Mouse (Mus musculus) stomach, postnatal 0 days (tissue): ENCODE data around the gene Myo10. TPM values are rescaled to one million over a fixed set of nuclear protein-coding genes. Genes with fewer than 3 reads are reported as not detected.

Source experiments
- ATAC-seq: fragments of 200-750 bp; cut with Nextera tagmentation; 2 replicates; pipeline ENCODE4 v1.8.0; 2017; ENCODE audit not compliant: low FRiP score, low TSS enrichment
- DNase-seq: peaks from one replicate; pipeline ENCODE4 v3.0.0-alpha.2; 2016; ENCODE audit warnings: low spot score
- H3K27ac ChIP-seq: fragments of 300-500 bp; sonication (generic); replicated peaks from 2 replicates; pipeline ENCODE4 v1.5.1; 2014; ENCODE audit warnings: mild to moderate bottlenecking, control low read depth
- H3K27me3 ChIP-seq: fragments of 300-500 bp; sonication (generic); 2 replicates; pipeline ENCODE4 v1.6.1; 2014; ENCODE audit warnings: low read length; ENCODE audit not compliant: control insufficient read depth, insufficient read depth
- H3K36me3 ChIP-seq: fragments of 300-500 bp; sonication (generic); 2 replicates; pipeline ENCODE4 v1.6.1; 2014; ENCODE audit warnings: low read length, mixed read lengths; ENCODE audit not compliant: control insufficient read depth, insufficient read depth
- H3K4me1 ChIP-seq: fragments of 300-500 bp; sonication (generic); replicated peaks from 2 replicates; pipeline ENCODE4 v1.6.1; 2014; ENCODE audit warnings: antibody characterized with exemption; ENCODE audit not compliant: control insufficient read depth, insufficient read depth
- H3K4me2 ChIP-seq: fragments of 300-500 bp; sonication (generic); replicated peaks from 2 replicates; pipeline ENCODE4 v1.6.1; 2014; ENCODE audit warnings: low read depth, mild to moderate bottlenecking, control low read depth, moderate library complexity
- H3K4me3 ChIP-seq: fragments of 300-500 bp; sonication (generic); 2 replicates; pipeline ENCODE4 v1.5.1; 2014; ENCODE audit warnings: low read depth, low read length, control low read depth
- H3K9ac ChIP-seq: fragments of 300-500 bp; sonication (generic); 2 replicates; pipeline ENCODE4 v1.6.1; 2014; ENCODE audit warnings: mild to moderate bottlenecking, low read length, control low read depth, mixed read lengths
- H3K9me3 ChIP-seq: fragments of 300-500 bp; sonication (generic); 2 replicates; pipeline ENCODE4 v1.6.1; 2016; ENCODE audit warnings: low read length; ENCODE audit not compliant: control insufficient read depth
- CTCF ChIP-seq: IDR thresholded peaks from 2 replicates; pipeline ENCODE4 v1.5.1; 2016; ENCODE audit warnings: antibody characterized with exemption, low read depth, mild to moderate bottlenecking, moderate library complexity
- EP300 ChIP-seq: optimal IDR thresholded peaks from 2 replicates; pipeline ENCODE3; 2016; ENCODE audit warnings: antibody characterized with exemption
- WGBS: fragments of 180-500 bp; shearing (Covaris S2); extraction: QIAGEN DNeasy Blood & Tissue Kit; methylation state at CpG from one replicate; pipeline ENCODE4 v1.1.7; 2014; 5-methylcytosine and 5-hydroxymethylcytosine counted together
- polyA plus RNA-seq: library from polyadenylated mRNA; unstranded; fragments of >200 nt; fragmentation: Nextera tagmentation; extraction: Ambion mirVana; gene quantifications from 2 replicates; pipeline ENCODE4 v1.2.1, GENCODE M21; 2015

Myo10 gene
- polyA plus RNA-seq, 1 experiment from 2014 or later = 15.8 TPM

DNA sequence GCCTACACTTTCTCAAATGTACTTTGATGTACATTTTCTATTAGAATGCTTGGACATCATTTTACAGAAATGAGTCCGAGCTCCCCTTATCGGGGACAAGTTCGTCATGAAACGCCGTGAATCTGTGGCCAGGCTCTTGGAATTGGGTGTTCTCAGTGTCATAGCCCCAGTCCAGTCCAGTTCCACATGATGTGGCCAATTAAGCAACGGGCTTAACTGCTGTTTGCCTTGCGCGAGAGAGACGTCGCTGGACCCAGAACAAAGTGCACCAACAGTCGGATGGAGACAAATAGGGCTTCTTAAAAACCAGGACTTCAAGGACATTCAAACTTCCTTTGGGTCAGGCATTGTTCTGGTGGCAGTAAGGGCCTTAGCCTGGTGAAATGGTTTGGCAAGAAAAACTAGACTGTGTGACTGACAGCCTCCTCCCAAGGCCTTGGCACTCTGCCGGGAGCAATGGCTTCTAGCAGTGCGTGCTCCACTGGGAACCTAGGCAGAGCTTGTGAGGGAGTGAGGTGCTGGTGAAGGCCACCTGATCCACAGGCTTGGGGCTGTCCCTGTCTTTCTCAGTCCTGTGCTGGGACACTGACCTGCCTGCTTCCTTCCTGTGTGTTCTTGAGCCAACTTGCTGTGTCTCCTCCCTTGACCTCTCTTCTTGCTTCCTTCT, 11.5 kb downstream of the Myo10 start:
- WGBS = 76% methylated on average over 13 of the region's 13 CpGs
- Histone ChIP-seq H3K9ac (no peak overlapping the region), H3K4me2 (no peak overlapping the region), H3K27ac (peak overlapping the region; percentile 40), H3K9me3 (no peaks in the 10 kb centered on the region), H3K4me1 (peaks cover 3% of the 10 kb centered on the region; the same call in 1 of the 2 replicates), H3K36me3 (no peaks in the 10 kb centered on the region), H3K27me3 (no peaks in the 10 kb centered on the region), H3K4me3 (no peak overlapping the region)
- no peak for ATAC-seq
- no peak for TF ChIP-seq CTCF
- TF ChIP-seq EP300 = no peak
- peak; percentile 73 for DNase-seq

DNA sequence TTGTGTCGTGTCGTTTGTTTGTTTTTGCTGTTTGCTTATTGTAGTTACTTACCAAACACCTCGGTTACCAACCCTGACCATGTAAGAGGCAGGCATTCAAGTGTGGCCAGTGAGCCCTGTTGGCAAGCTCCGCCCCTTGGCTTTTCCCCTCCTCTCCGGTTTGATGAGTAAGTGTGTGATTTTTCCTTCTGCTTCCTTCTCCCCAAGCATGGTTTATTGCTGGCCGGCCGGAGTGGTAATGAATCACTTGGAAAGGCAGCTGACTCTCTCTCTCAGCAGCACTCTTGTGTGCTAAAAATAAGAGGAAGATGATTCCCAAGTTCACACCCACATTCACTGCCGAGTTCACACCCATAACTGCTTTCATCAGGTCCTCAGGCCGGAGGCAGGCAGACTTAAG, 15.4 kb downstream of the Myo10 start:
- no peak overlapping the region for H3K9ac ChIP-seq
- no peaks in the 10 kb centered on the region for H3K9me3 ChIP-seq
- ATAC-seq (peak; percentile 82), DNase-seq (peak; percentile 90)
- WGBS = 37% methylated on average over 9 of the region's 9 CpGs
- TF ChIP-seq EP300 (no peak), CTCF (no peak)
- peak overlapping the region; percentile 25 for H3K27ac ChIP-seq
- no peaks in the 10 kb centered on the region for H3K27me3 ChIP-seq
- H3K36me3 ChIP-seq = no peaks in the 10 kb centered on the region
- no peak overlapping the region for H3K4me3 ChIP-seq
- no peak overlapping the region for H3K4me2 ChIP-seq
- H3K4me1 ChIP-seq = peaks cover 3% of the 10 kb centered on the region; the same call in 1 of the 2 replicates

DNA sequence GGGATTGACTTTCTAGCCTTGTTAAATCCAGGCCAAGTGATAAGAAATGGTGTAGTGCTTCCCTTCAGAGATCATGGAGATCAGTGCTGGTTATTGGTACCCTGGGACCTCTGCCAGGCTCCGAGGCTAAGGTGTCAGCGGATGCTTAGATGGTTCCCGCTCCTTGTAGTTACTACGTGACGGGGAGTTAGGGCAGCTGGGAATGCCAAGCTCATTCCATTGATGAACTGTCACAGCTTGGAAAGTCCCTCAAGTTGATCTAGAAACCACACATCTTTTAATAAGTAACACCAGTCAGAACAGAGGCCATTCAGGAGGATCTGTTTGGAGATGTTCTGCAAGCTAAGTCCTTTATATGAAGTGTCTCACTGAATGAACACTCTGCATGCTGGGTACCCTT, 16.9 kb downstream of the Myo10 start:
- ATAC-seq = no peak
- no peaks in the 10 kb centered on the region for H3K36me3 ChIP-seq

DNA sequence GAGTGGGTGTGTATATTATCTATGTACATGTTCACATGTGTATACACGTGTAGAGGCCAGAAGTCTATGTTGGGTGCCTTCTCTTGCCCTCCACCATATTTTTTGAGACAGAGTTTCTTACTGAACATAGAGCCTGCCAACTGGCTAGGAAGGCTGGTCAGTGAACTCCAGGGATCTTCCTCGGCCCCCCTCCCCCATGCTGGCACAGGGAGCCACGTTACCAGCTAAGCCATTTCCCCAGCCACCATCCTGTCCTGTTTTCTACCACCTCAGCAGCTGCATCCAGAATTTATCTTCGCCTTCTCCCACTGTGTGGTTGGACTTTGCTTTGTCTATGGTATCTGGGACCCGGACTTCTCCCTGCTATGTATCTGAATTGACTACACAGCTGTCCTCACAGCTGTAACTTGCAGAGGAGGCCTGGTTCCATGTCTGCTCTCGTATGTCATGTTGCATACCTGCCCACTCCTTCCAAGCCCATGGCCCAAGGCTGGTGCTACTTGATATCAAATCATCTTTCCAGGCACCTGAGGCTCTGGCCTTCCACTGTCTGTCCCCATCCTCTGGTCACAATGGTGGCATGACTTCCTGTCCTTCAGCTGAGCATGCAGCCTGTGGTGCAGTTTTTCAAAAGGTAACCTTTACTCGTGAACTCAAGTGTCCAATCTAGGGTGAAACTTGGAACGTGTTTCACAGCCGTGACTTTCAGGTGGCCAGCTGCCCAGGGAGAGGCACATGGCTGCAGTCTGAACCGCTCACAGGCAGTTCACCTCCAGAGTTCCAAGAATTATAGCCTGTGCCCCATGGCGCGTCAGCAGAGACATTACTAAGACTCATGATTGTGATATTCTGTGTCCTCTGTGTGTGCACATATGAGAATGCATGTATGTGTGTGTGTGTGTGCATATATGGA, 18.8 kb downstream of the Myo10 start:
- DNase-seq = peak; percentile 54
- no peaks in the 10 kb centered on the region for H3K36me3 ChIP-seq
- peaks cover 4% of the 10 kb centered on the region; the same call in 1 of the 2 replicates for H3K4me1 ChIP-seq
- WGBS = 65% methylated on average over 12 of the region's 12 CpGs
- H3K4me2 ChIP-seq = no peak overlapping the region
- no peak overlapping the region for H3K4me3 ChIP-seq
- H3K27me3 ChIP-seq = no peaks in the 10 kb centered on the region
- H3K9ac ChIP-seq = no peak overlapping the region
- peak; percentile 45 for ATAC-seq
- TF ChIP-seq EP300 (no peak), CTCF (no peak)
- no peaks in the 10 kb centered on the region for H3K9me3 ChIP-seq
- peak overlapping the region; percentile 53; the same call in 1 of the 2 replicates for H3K27ac ChIP-seq

More for the DNA sequence above, 16.9 kb downstream of the Myo10 start:
- Histone ChIP-seq H3K9me3 (no peaks in the 10 kb centered on the region), H3K27ac (no peak overlapping the region), H3K4me2 (no peak overlapping the region), H3K4me3 (no peak overlapping the region), H3K4me1 (peaks cover 4% of the 10 kb centered on the region; the same call in 1 of the 2 replicates), H3K9ac (no peak overlapping the region), H3K27me3 (no peaks in the 10 kb centered on the region)
- 85% methylated on average over 5 of the region's 5 CpGs for WGBS
- no peak for DNase-seq
- TF ChIP-seq CTCF (no peak), EP300 (no peak)

DNA sequence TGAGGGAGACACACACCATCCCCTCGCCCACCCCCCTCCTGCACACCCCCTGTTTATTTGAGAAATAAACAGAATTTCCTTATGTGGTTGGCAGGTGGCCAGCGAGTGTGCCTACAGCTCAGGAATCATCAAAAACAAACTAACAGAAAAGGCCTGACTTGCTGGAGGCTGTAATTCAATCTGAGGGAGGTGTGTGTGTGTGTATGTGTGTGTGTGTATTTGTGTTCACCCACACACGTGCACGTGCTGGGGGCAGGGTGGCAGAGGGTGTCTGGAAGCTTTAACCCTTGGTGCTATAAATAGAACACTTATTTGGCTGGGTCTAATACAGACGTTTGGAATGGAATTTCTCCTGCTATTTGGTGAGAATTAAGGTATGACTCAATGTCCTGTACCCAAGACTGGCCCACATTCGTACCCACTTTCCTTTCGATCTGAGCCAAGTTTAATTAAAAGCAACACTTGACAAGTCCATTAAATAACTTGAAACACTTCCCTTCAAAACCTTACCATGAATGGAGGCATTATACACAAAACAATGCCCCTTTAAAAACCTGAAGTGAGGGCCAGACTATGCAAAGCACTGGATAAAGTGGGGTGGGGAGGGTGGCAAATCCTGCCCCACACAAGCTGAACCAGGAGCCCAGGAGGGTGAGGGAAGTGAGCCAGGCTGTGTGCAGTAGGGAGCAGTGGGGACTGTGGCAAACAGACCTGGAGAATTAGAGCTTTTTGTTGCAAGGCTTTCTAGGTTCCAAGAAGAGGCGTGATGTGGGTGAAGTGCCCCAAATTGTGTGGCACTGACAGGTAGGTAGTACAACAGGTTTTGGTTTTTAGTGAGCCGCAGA, 20.1 kb downstream of the Myo10 start:
- no peak for DNase-seq
- Histone ChIP-seq H3K36me3 (no peaks in the 10 kb centered on the region), H3K9me3 (no peaks in the 10 kb centered on the region), H3K9ac (no peak overlapping the region), H3K4me2 (no peak overlapping the region), H3K27ac (peak overlapping the region; percentile 42), H3K4me3 (no peak overlapping the region), H3K4me1 (peaks cover 4% of the 10 kb centered on the region; the same call in 1 of the 2 replicates), H3K27me3 (no peaks in the 10 kb centered on the region)
- 23% methylated on average over 9 of the region's 9 CpGs for WGBS
- ATAC-seq = no peak
- no peak for TF ChIP-seq EP300
- TF ChIP-seq CTCF = no peak
